Mouse (Mus musculus): ENCODE measurements around the gene Lat.

GRCm38 (mm10) chr7:126340206-126340618, 29.2 kb downstream of the Lat start:
- TF ChIP-seq CTCF (IDR thresholded peaks at IDR 0.05 in 2 of 3, conservative IDR thresholded peaks at IDR 0.05 in 1 of 3; ENCODE audit: control insufficient read depth in 1 of 3, insufficient read depth in 1 of 3, low read depth in 2 of 3, low read length in 3 of 3, poor library complexity in 1 of 3, severe bottlenecking in 1 of 3) = no peak
- TF ChIP-seq USF2 (IDR thresholded peaks at IDR 0.05; ENCODE audit: borderline replicate concordance in 1 of 2, insufficient read depth in 1 of 2, low read depth in 1 of 2, low read length in 2 of 2) = no peak
- TF ChIP-seq POLR2A (IDR thresholded peaks at IDR 0.05; ENCODE audit: control insufficient read depth in 1 of 2, insufficient read depth in 1 of 2, low read depth in 1 of 2, low read length in 2 of 2, poor library complexity in 1 of 2) = no peak
- no peak for TF ChIP-seq MAFK (IDR thresholded peaks at IDR 0.05; ENCODE audit: borderline replicate concordance, low read depth, low read length)
- TF ChIP-seq RAD21 (IDR thresholded peaks at IDR 0.05; ENCODE audit: low read depth, low read length) = no peak
- TF ChIP-seq ZC3H11A (IDR thresholded peaks at IDR 0.05; ENCODE audit: low read depth, low read length) = no peak
- no peak for TF ChIP-seq EP300 (IDR thresholded peaks at IDR 0.05; ENCODE audit: low read depth in 1 of 2, low read length in 2 of 2)
- no peak for TF ChIP-seq CHD2 (IDR thresholded peaks at IDR 0.05; ENCODE audit: low read length)
- no peak for TF ChIP-seq USF1 (IDR thresholded peaks at IDR 0.05; ENCODE audit: low read depth, low read length)
- TF ChIP-seq GATA1 (IDR thresholded peaks at IDR 0.05; ENCODE audit: low read depth, low read length) = no peak
- TF ChIP-seq MYC (IDR thresholded peaks at IDR 0.05; ENCODE audit: low read depth, low read length) = no peak
- TF ChIP-seq BHLHE40 (IDR thresholded peaks at IDR 0.05; ENCODE audit: borderline replicate concordance, low read depth, low read length) = no peak
- TF ChIP-seq ZKSCAN1 (IDR thresholded peaks at IDR 0.05; ENCODE audit: low read depth, low read length) = no peak
